In the genomic region with DNA sequence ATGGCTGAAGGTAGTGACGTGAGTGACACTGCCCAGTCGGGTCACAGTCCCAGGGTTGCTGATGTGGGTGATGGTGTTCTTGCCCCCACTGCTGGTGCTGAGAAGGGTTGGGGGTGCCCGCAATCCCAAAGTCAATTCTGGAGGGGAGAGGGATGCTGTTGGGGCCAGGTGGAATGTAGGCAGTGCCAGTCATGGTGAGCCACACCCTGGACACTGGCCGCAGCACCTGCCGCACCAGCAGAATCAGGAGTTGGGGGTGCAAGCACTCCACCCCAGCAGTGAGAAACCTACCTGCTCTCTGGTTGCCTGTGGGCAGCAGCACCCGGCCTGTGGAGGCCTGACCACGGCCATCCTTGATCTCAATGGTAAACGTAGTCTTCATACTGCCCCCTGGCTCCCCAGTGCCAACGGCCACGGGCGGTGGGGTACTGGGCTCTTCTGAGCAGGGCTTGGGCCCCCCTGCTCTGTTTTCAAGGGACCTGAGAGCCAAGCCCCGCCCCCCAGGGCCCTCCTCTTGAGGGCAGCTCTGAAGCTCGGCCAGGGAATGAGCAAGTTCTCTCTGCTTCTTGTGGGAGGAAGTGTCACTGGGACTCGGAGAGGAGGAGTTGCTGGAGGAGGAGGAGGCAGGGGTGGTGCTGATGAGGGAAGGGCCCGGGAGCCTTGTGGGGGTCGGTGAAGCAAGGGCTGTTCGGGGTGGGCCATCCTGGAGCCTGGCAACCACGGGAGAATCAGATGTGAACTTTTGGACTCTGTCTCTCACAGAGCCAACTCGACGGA, we compare ENCODE assay signal across 19 mouse cellular contexts. TPM values are rescaled to one million over a fixed set of nuclear protein-coding genes. Genes with fewer than 3 reads are reported as not detected.
A peak's percentile ranks its signal among the peaks of the same experiment; 100 is the strongest.
DNase-seq lines count a peak whose midpoint lies in the region; ATAC-seq and TF ChIP-seq lines count a peak whose summit lies in the region.
"Had no signal": no experiment of that assay in that cellular context is flagged by ENCODE, and none has a peak within 500 bp of the region (broad histone marks: within the 10 kb centered on the region; RNA-seq: fewer than 3 reads in every experiment).

No protein-coding gene starts in this region.

- peaks cover 5% of the 10 kb centered on the region for H3K79me2 ChIP-seq in myocyte (ENCODE audit: control insufficient read depth, insufficient read depth)

- no peak for TF ChIP-seq CTCF in kidney, postnatal 0 days (IDR thresholded peaks at IDR 0.05; ENCODE audit: low read depth)

- no peak overlapping the region for H3K4me2 ChIP-seq in kidney, embryonic 15.5 days
- no peak overlapping the region for H3K4me2 ChIP-seq in kidney, postnatal 0 days (ENCODE audit: low read length)
- H3K4me2 ChIP-seq in myocyte (ENCODE audit: low read depth): no peak overlapping the region
- H3K4me2 ChIP-seq: forebrain, embryonic 13.5 days; heart, embryonic 13.5 days; liver, embryonic 11.5 days; lung, embryonic 15.5 days; midbrain, embryonic 15.5 days had no signal

- H3K36me3 ChIP-seq in kidney, embryonic 15.5 days: peaks cover 100% of the 10 kb centered on the region
- H3K36me3 ChIP-seq in kidney, postnatal 0 days (ENCODE audit: insufficient read depth, low read length): peaks cover 85% of the 10 kb centered on the region
- peaks cover 37% of the 10 kb centered on the region for H3K36me3 ChIP-seq in myocyte (ENCODE audit: control insufficient read depth, insufficient read depth)
- H3K36me3 ChIP-seq: midbrain, embryonic 15.5 days had no signal

- H3K27ac ChIP-seq in kidney, embryonic 15.5 days: no peak overlapping the region
- H3K27ac ChIP-seq in kidney, postnatal 0 days: no peak overlapping the region
- H3K27ac ChIP-seq: embryonic facial prominence, embryonic 10.5 days; forebrain, embryonic 13.5 days; heart, embryonic 13.5 days; layer of hippocampus, adult 2 months; limb, embryonic 10.5 days; lung, embryonic 15.5 days; midbrain, embryonic 15.5 days had no signal

- H3K9me3 ChIP-seq in kidney, embryonic 15.5 days (replicated peaks): no peaks in the 10 kb centered on the region
- H3K9me3 ChIP-seq in kidney, postnatal 0 days (replicated peaks; ENCODE audit: low read length): no peaks in the 10 kb centered on the region
- H3K9me3 ChIP-seq: embryonic facial prominence, embryonic 10.5 days; forebrain, embryonic 13.5 days; heart, embryonic 13.5 days; limb, embryonic 10.5 days; lung, embryonic 15.5 days; megakaryocyte, embryonic 14.5 days; midbrain, embryonic 15.5 days had no signal

- H3K27me3 ChIP-seq in kidney, embryonic 15.5 days: no peaks in the 10 kb centered on the region
- no peaks in the 10 kb centered on the region for H3K27me3 ChIP-seq in kidney, postnatal 0 days (ENCODE audit: insufficient read depth, low read length)
- no peaks in the 10 kb centered on the region for H3K27me3 ChIP-seq in myocyte (ENCODE audit: control insufficient read depth, insufficient read depth, insufficient read length)
- H3K27me3 ChIP-seq: forebrain, embryonic 13.5 days; heart, embryonic 13.5 days; lung, embryonic 15.5 days; midbrain, embryonic 15.5 days had no signal

- whole genome bisulfite sequencing in kidney, embryonic 15.5 days: 73% methylated on average over 20 of the region's 20 CpGs
- WGBS in kidney, postnatal 0 days: 70% methylated on average over 20 of the region's 20 CpGs

- no peak overlapping the region for H3K4me3 ChIP-seq in kidney, embryonic 15.5 days (replicated peaks)
- no peak overlapping the region for H3K4me3 ChIP-seq in kidney, postnatal 0 days (replicated peaks; ENCODE audit: low read depth, low read length)
- H3K4me3 ChIP-seq in myocyte: no peak overlapping the region
- H3K4me3 ChIP-seq: embryonic facial prominence, embryonic 10.5 days; forebrain, embryonic 13.5 days; heart, embryonic 13.5 days; layer of hippocampus, adult 2 months; limb, embryonic 10.5 days; lung, embryonic 15.5 days; megakaryocyte, embryonic 14.5 days; midbrain, embryonic 15.5 days had no signal

- 0 out of 2 replicates have a peak, but pooled peaks have one; percentile 9 for ATAC-seq in kidney, embryonic 15.5 days (replicated peaks; ENCODE audit: low FRiP score)
- peak; percentile 47 for ATAC-seq in kidney, postnatal 0 days (replicated peaks; ENCODE audit: low FRiP score, low read depth)
- ATAC-seq: forebrain, embryonic 13.5 days; midbrain, embryonic 15.5 days had no signal

- H3ac ChIP-seq in myocyte (ENCODE audit: control insufficient read depth, insufficient read length): no peak overlapping the region

- no peaks in the 10 kb centered on the region for H3K4me1 ChIP-seq in kidney, embryonic 15.5 days
- H3K4me1 ChIP-seq in kidney, postnatal 0 days (replicated peaks; ENCODE audit: insufficient read depth, low read length): no peaks in the 10 kb centered on the region
- H3K4me1 ChIP-seq: lung, embryonic 15.5 days; midbrain, embryonic 15.5 days had no signal

- DNase-seq in cerebellum, postnatal 10 days: peak; percentile 35 to 50
- DNase-seq in cerebellum, postnatal 36 days: no peak
- no peak for DNase-seq in kidney, adult 8-10 months
- DNase-seq in kidney, postnatal 0 days (ENCODE audit: low spot score): no peak
- no peak for DNase-seq in ovary, postnatal 14 days (ENCODE audit: low spot score)
- DNase-seq: adrenal gland, postnatal 10 days; B cell, adult 2 months; thymus, postnatal 14 days had no signal

- no peak for TF ChIP-seq POLR2A in myocyte (IDR thresholded peaks at IDR 0.05; ENCODE audit: insufficient read length, low read depth)

- no peak overlapping the region for H3K9ac ChIP-seq in kidney, embryonic 15.5 days
- no peak overlapping the region for H3K9ac ChIP-seq in kidney, postnatal 0 days (ENCODE audit: low read depth, low read length)
- H3K9ac ChIP-seq: forebrain, embryonic 13.5 days; heart, embryonic 13.5 days; lung, embryonic 15.5 days; midbrain, embryonic 15.5 days had no signal

TF ChIP-seq in myocyte, 11 proteins besides CTCF, POLR2A, EP300 and RAD21:
- TF ChIP-seq MAX (IDR thresholded peaks at IDR 0.05; ENCODE audit: low read depth) (no peak), TCF12 (IDR thresholded peaks at IDR 0.05; ENCODE audit: insufficient read depth, poor library complexity, severe bottlenecking) (no peak), MYOG (IDR thresholded peaks at IDR 0.05; ENCODE audit: control insufficient read depth in 1 of 3, insufficient read depth in 1 of 3, insufficient read length in 2 of 3, low read depth in 2 of 3) (peak in 1 of 3 experiments; percentile 43), CEBPB (IDR thresholded peaks at IDR 0.05; ENCODE audit: insufficient read depth, poor library complexity, severe bottlenecking) (no peak), TCF3 (IDR thresholded peaks at IDR 0.05; ENCODE audit: insufficient read length, low read depth) (no peak), USF1 (IDR thresholded peaks at IDR 0.05; ENCODE audit: low read depth) (no peak), E2F4 (IDR thresholded peaks at IDR 0.05; ENCODE audit: insufficient read depth) (no peak), POLR2AphosphoS2 (IDR thresholded peaks at IDR 0.05; ENCODE audit: insufficient read length, low read depth) (peak; percentile 56), REST (IDR thresholded peaks at IDR 0.05; ENCODE audit: insufficient read depth, insufficient read length) (no peak)

RNA-seq across cellular contexts. Expression of a gene that starts 10.7 kb away (rescaled TPM):
- 89.1 and 110 TPM in 2 replicates for polyA plus RNA-seq in kidney, embryonic 15.5 days (2015; fragmentation: Nextera tagmentation; extraction: Ambion mirVana)
- polyA plus RNA-seq in kidney, postnatal 0 days (2015; fragmentation: Nextera tagmentation; extraction: Ambion mirVana): 86.4 and 94.3 TPM in 2 replicates
- polyA plus RNA-seq in myocyte (2012; fragmentation: generic; extraction: Trizol): 141 TPM

RNA-seq across cellular contexts. Expression of a gene that starts 15.2 kb away (rescaled TPM):
- polyA plus RNA-seq in kidney, embryonic 15.5 days (2015; fragmentation: Nextera tagmentation; extraction: Ambion mirVana): 105 and 112 TPM in 2 replicates
- 124 and 125 TPM in 2 replicates for polyA plus RNA-seq in kidney, postnatal 0 days (2015; fragmentation: Nextera tagmentation; extraction: Ambion mirVana)
- 270 TPM for polyA plus RNA-seq in myocyte (2012; fragmentation: generic; extraction: Trizol)

RNA-seq across cellular contexts. Expression of a gene that starts 25.0 kb away (rescaled TPM):
- 1.4 and 2.0 TPM in 2 replicates for polyA plus RNA-seq in kidney, embryonic 15.5 days (2015; fragmentation: Nextera tagmentation; extraction: Ambion mirVana)
- 4.5 and 4.7 TPM in 2 replicates for polyA plus RNA-seq in kidney, postnatal 0 days (2015; fragmentation: Nextera tagmentation; extraction: Ambion mirVana)
- polyA plus RNA-seq in myocyte (2012; fragmentation: generic; extraction: Trizol): 5.8 TPM

RNA-seq across cellular contexts. Expression of a gene that starts 41.6 kb away (rescaled TPM):
- polyA plus RNA-seq in kidney, embryonic 15.5 days (2015; fragmentation: Nextera tagmentation; extraction: Ambion mirVana): 0.44 and 0.60 TPM in 2 replicates
- 0.25 and 0.32 TPM in 2 replicates for polyA plus RNA-seq in kidney, postnatal 0 days (2015; fragmentation: Nextera tagmentation; extraction: Ambion mirVana)
- 0.62 TPM for polyA plus RNA-seq in myocyte (2012; fragmentation: generic; extraction: Trizol)

Comparison
In these comparisons a context has a peak if more than half of its experiments do, and no peak if none do; other contexts are left out.
1. DNase-seq: peak in cerebellum, postnatal 10 days (2 of 2); none in cerebellum, postnatal 36 days (0 of 2), kidney, adult 8-10 months (0 of 2), kidney, postnatal 0 days (single experiment) and ovary, postnatal 14 days (single experiment).